Mouse (Mus musculus) small intestine, adult 2 months (tissue): Measurements from ENCODE around the gene Nipal3. TPM values are rescaled to one million over a fixed set of nuclear protein-coding genes. Genes with fewer than 3 reads are reported as not detected.

ENCODE experiments used
- H3K27ac ChIP-seq: fragments of 200-500 bp; 2 replicates; pipeline ENCODE4 v1.5.1; 2012; ENCODE audit warnings: low read depth, low read length, control low read depth, inconsistent platforms; ENCODE audit not compliant: insufficient read depth
- H3K27me3 ChIP-seq: fragments of 200-500 bp; 2 replicates; pipeline ENCODE4 v1.6.1; 2012; ENCODE audit warnings: mild to moderate bottlenecking, moderate library complexity, low read length, inconsistent platforms; ENCODE audit not compliant: control insufficient read depth, insufficient read depth
- H3K36me3 ChIP-seq: fragments of 200-500 bp; 2 replicates; pipeline ENCODE4 v1.6.1; 2012; ENCODE audit warnings: mild to moderate bottlenecking, low read length, control low read depth, inconsistent platforms; ENCODE audit not compliant: control insufficient read depth, insufficient read depth
- H3K4me1 ChIP-seq: fragments of 200-500 bp; 2 replicates; pipeline ENCODE4 v1.6.1; 2012; ENCODE audit warnings: low read length, inconsistent platforms, mixed read lengths; ENCODE audit not compliant: control insufficient read depth, insufficient read depth, insufficient read length
- H3K4me3 ChIP-seq: fragments of 200-500 bp; 2 replicates; pipeline ENCODE4 v1.5.1; 2012; ENCODE audit warnings: low read depth, mild to moderate bottlenecking, control low read depth, inconsistent platforms, low read length, moderate library complexity
- CTCF ChIP-seq: fragments of 200-500 bp; IDR thresholded peaks from 2 replicates; pipeline ENCODE4 v1.5.1; 2012; ENCODE audit warnings: low read depth, mild to moderate bottlenecking, control low read depth, inconsistent platforms, low read length, moderate library complexity, mixed read lengths; ENCODE audit not compliant: insufficient replicate concordance, insufficient read length; ENCODE audit errors: extremely low read depth
- POLR2A ChIP-seq: fragments of 200-500 bp; IDR thresholded peaks from 2 replicates; pipeline ENCODE4 v1.6.1; 2012; ENCODE audit warnings: low read depth, mild to moderate bottlenecking, control low read depth, inconsistent platforms, low read length, moderate library complexity
- WGBS: fragments of 180-500 bp; shearing (Covaris S2); methylation state at CpG from one replicate; pipeline ENCODE4 v1.1.7; 2018; 5-methylcytosine and 5-hydroxymethylcytosine counted together
- polyA plus RNA-seq: library from polyadenylated mRNA; depleted of rRNA; stranded (reverse); fragments of >200 nt; gene quantifications from 2 replicates; pipeline ENCODE4 v1.2.3, GENCODE M21; 2012

The Nipal3 gene
- polyA plus RNA-seq, 1 experiment, result 32.7 TPM

GRCm38 (mm10) chr4:135453572-135453971 lies 41.3 kb downstream of the Nipal3 start:
- Histone ChIP-seq H3K36me3 (0 out of 2 replicates have a peak, but pooled peaks cover 3% of the 10 kb centered on the region), H3K4me3 (no peak overlapping the region), H3K4me1 (peaks cover 17% of the 10 kb centered on the region), H3K27me3 (no peaks in the 10 kb centered on the region), H3K27ac (peak overlapping the region; percentile 84)
- TF ChIP-seq POLR2A (no peak), CTCF (no peak)
- 20% methylated on average over 12 of the region's 12 CpGs for WGBS

DNA sequence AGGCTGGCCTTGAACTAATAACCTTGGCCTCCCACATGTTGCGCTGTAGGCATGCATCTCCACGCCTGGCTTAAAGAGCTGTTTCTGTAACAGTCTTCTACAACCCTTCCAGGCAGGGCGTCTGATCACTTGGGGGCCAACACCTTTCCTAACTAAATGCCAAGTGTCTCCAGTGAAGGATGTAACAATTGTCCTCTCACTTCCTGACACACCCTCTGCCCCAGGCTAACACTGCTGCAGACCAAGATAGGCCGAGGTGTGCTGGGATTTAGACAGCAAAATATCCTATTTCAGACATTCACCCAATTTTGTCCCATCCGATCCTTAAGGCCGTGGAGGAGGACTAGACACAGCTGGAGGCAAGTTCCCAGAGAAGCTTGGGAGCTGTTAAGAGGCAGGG lies 41.7 kb downstream of the Nipal3 start:
- 24% methylated on average over 6 of the region's 6 CpGs for WGBS
- no peaks in the 10 kb centered on the region for H3K27me3 ChIP-seq
- H3K27ac ChIP-seq, result peak overlapping the region; percentile 84
- no peak for TF ChIP-seq CTCF
- no peak for TF ChIP-seq POLR2A
- 0 out of 2 replicates have a peak, but pooled peaks cover 3% of the 10 kb centered on the region for H3K36me3 ChIP-seq
- H3K4me1 ChIP-seq, result peaks cover 17% of the 10 kb centered on the region
- H3K4me3 ChIP-seq, result no peak overlapping the region

- 75% methylated on average over 18 of the region's 18 CpGs for WGBS
- 0 out of 2 replicates have a peak, but pooled peaks cover 3% of the 10 kb centered on the region for H3K36me3 ChIP-seq
- peaks cover 17% of the 10 kb centered on the region for H3K4me1 ChIP-seq
- TF ChIP-seq CTCF (no peak), POLR2A (no peak)
- no peaks in the 10 kb centered on the region for H3K27me3 ChIP-seq
- no peak overlapping the region for H3K27ac ChIP-seq
- H3K4me3 ChIP-seq, result no peak overlapping the region
Observed at GRCm38 (mm10) chr4:135451360-135452015, 43.4 kb downstream of the Nipal3 start.

- WGBS, result 63% methylated on average over 5 of the region's 5 CpGs
Observed at GRCm38 (mm10) chr4:135442473-135442872, 52.4 kb downstream of the Nipal3 start.

DNA sequence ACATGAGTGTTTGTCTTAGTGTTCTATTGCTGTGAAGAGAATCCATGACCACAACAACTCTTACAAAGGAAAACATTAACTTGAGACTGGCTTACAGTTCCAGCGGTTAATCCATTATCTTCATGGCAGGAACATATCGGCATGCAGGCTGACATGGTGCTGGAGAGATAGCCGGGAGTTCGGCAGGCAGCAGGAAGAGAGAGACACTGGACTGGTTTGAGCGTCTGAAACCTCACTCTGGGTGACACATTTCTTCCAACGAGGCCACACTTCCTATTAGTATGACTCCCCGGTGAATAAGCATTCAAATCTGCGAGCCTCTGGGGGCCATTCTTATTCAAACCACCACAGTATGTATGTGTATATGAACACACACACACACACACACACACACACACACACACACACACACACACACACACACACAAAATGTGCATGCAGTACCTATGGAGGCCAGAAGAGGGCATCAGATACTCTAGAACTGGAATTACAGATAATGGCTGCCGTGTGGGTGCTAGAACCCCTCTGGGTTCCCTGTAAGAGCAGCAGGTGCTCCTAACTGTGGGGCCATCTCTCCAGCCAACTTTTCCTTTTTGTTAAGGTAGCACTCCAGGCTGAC lies 54.8 kb downstream of the Nipal3 start:
- TF ChIP-seq CTCF (peak; percentile 51; the same call in 1 of the 2 replicates), POLR2A (no peak)
- Histone ChIP-seq H3K4me1 (peaks cover 12% of the 10 kb centered on the region; the same call in 1 of the 2 replicates), H3K27me3 (no peaks in the 10 kb centered on the region; the same call in none of the 2 replicates), H3K27ac (peak overlapping the region; percentile 68; the same call in 1 of the 2 replicates), H3K4me3 (no peak overlapping the region), H3K36me3 (no peaks in the 10 kb centered on the region)
- WGBS, result 12% methylated on average over 9 of the region's 9 CpGs

More at GRCm38 (mm10) chr4:135442473-135442872, 52.4 kb downstream of the Nipal3 start:
- H3K36me3 ChIP-seq, result no peaks in the 10 kb centered on the region
- peaks cover 4% of the 10 kb centered on the region; the same call in 1 of the 2 replicates for H3K4me1 ChIP-seq
- no peaks in the 10 kb centered on the region; the same call in 1 of the 2 replicates for H3K27me3 ChIP-seq
- H3K4me3 ChIP-seq, result no peak overlapping the region
- TF ChIP-seq CTCF (no peak), POLR2A (no peak)
- no peak overlapping the region for H3K27ac ChIP-seq

- Histone ChIP-seq H3K4me1 (peaks cover 14% of the 10 kb centered on the region; the same call in 1 of the 2 replicates), H3K4me3 (peak overlapping the region; percentile 45), H3K27me3 (no peaks in the 10 kb centered on the region; the same call in none of the 2 replicates), H3K27ac (peak overlapping the region; percentile 68), H3K36me3 (no peaks in the 10 kb centered on the region)
- under 1% methylated on average over 15 of the region's 15 CpGs for WGBS
- TF ChIP-seq CTCF, result no peak
- peak; percentile 41; the same call in 1 of the 2 replicates for TF ChIP-seq POLR2A
Observed at GRCm38 (mm10) chr4:135439188-135439647, 55.6 kb downstream of the Nipal3 start.

DNA sequence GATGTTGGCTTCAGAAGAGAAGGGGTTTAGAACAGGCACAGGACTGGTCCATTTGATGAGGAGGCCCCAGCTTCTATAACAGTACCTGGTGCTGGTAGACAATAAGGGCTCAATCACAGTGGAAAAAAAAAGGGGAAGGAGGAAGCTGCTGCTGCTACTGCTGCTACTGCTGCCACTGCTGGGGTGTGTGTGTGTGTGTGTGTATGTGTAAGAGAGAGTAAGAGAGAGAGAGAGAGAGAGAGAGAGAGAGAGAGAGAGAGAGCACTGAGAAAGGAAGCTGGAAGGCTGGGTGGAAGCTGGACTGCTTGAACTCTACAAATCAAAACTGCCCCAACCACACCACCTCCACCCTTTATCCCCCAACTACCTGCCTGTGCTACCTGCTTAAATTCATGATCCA lies 56.9 kb downstream of the Nipal3 start:
- H3K4me1 ChIP-seq, result peaks cover 14% of the 10 kb centered on the region; the same call in 1 of the 2 replicates
- peak overlapping the region; percentile 35; the same call in 1 of the 2 replicates for H3K27ac ChIP-seq
- TF ChIP-seq POLR2A (no peak), CTCF (no peak)
- H3K27me3 ChIP-seq, result no peaks in the 10 kb centered on the region; the same call in none of the 2 replicates
- H3K36me3 ChIP-seq, result no peaks in the 10 kb centered on the region
- no peak overlapping the region for H3K4me3 ChIP-seq
